Mouse (Mus musculus) midbrain, embryonic 13.5 days (tissue): ENCODE results near the gene Vmn2r11. TPM values are rescaled to one million over a fixed set of nuclear protein-coding genes. Genes with fewer than 3 reads are reported as not detected.
"Not testable (repeated sequence)": the region's sequence is repeated elsewhere in the genome, so short reads cannot be mapped to it uniquely, and the experiment has no call there.

ENCODE experiments used
- ATAC-seq: fragments of 200-750 bp; cut with Nextera tagmentation; 2 replicates; pipeline ENCODE4 v1.8.0; 2017; ENCODE audit warnings: mild to moderate bottlenecking, moderate TSS enrichment, moderate library complexity
- H3K27ac ChIP-seq: fragments of 300-500 bp; sonication (generic); 2 replicates; pipeline ENCODE4 v1.5.1; 2015; ENCODE audit warnings: inconsistent platforms, mild to moderate bottlenecking, moderate library complexity
- H3K27me3 ChIP-seq: fragments of 300-500 bp; sonication (generic); 2 replicates; pipeline ENCODE4 v1.6.1; 2015; ENCODE audit warnings: mild to moderate bottlenecking, inconsistent platforms
- H3K36me3 ChIP-seq: fragments of 300-500 bp; sonication (generic); 2 replicates; pipeline ENCODE4 v1.6.1; 2015; ENCODE audit warnings: mild to moderate bottlenecking, inconsistent platforms
- H3K4me1 ChIP-seq: fragments of 300-500 bp; sonication (generic); replicated peaks from 2 replicates; pipeline ENCODE4 v1.6.1; 2015; ENCODE audit warnings: inconsistent platforms
- H3K4me2 ChIP-seq: fragments of 300-500 bp; sonication (generic); replicated peaks from 2 replicates; pipeline ENCODE4 v1.6.1; 2015; ENCODE audit warnings: moderate library complexity, mild to moderate bottlenecking, inconsistent platforms
- H3K4me3 ChIP-seq: fragments of 300-500 bp; sonication (generic); replicated peaks from 2 replicates; pipeline ENCODE4 v1.5.1; 2015; ENCODE audit warnings: mild to moderate bottlenecking, inconsistent platforms
- H3K9ac ChIP-seq: fragments of 300-500 bp; sonication (generic); replicated peaks from 2 replicates; pipeline ENCODE4 v1.6.1; 2015; ENCODE audit warnings: mild to moderate bottlenecking, inconsistent platforms
- H3K9me3 ChIP-seq: fragments of 300-500 bp; sonication (generic); 2 replicates; pipeline ENCODE4 v1.6.1; 2016; ENCODE audit warnings: mild to moderate bottlenecking, inconsistent platforms
- WGBS: fragments of 180-500 bp; shearing (Covaris S2); methylation state at CpG from one replicate; pipeline ENCODE4 v1.1.7; 2015; 5-methylcytosine and 5-hydroxymethylcytosine counted together
- polyA plus RNA-seq: library from polyadenylated mRNA; unstranded; fragments of >200 nt; fragmentation: Nextera tagmentation; extraction: Ambion mirVana; gene quantifications from 2 replicates; pipeline ENCODE4 v1.2.1, GENCODE M21; 2015

Gene Vmn2r11
- polyA plus RNA-seq: not detected in 2 replicates

GRCm38 (mm10) chr5:109059469-109059868, at the start of gene Vmn2r11:
Vmn2r11 (minus strand) TSS chr5:109059569.
- H3K4me1 ChIP-seq, ATAC-seq, H3K27ac ChIP-seq, H3K9ac ChIP-seq, H3K36me3 ChIP-seq, H3K4me2 ChIP-seq, H3K27me3 ChIP-seq, H3K4me3 ChIP-seq: not testable (repeated sequence)
- H3K9me3 ChIP-seq: peaks cover 20% of the 10 kb centered on the region
- 86% methylated on average over 3 of the region's 3 CpGs for whole genome bisulfite sequencing

- 82% methylated on average over 5 of the region's 5 CpGs for WGBS
- H3K9me3 ChIP-seq, H3K4me1 ChIP-seq, H3K36me3 ChIP-seq, H3K27me3 ChIP-seq, H3K4me3 ChIP-seq, H3K4me2 ChIP-seq, ATAC-seq, H3K27ac ChIP-seq, H3K9ac ChIP-seq: not testable (repeated sequence)
Measured at GRCm38 (mm10) chr5:109097850-109098249, 38.5 kb upstream of the Vmn2r11 start, which contains the start of gene Vmn2r12. Vmn2r12 (minus strand) TSS chr5:109097950.

GRCm38 (mm10) chr5:109096482-109096881, 37.1 kb upstream of the Vmn2r11 start:
- not testable (repeated sequence) for H3K4me2 ChIP-seq, H3K36me3 ChIP-seq, H3K27ac ChIP-seq, H3K9ac ChIP-seq, H3K9me3 ChIP-seq, H3K4me3 ChIP-seq, H3K27me3 ChIP-seq, ATAC-seq, H3K4me1 ChIP-seq
- WGBS: 80% methylated on average over 3 of the region's 3 CpGs

GRCm38 (mm10) chr5:109072016-109072415, 12.6 kb upstream of the Vmn2r11 start:
- WGBS: 49% methylated on average over 4 of the region's 4 CpGs

GRCm38 (mm10) chr5:109055286-109055685, 4.1 kb downstream of the Vmn2r11 start:
- H3K9ac ChIP-seq: no peak overlapping the region
- no peak for ATAC-seq

More at GRCm38 (mm10) chr5:109072016-109072415, 12.6 kb upstream of the Vmn2r11 start:
- not testable (repeated sequence) for H3K4me2 ChIP-seq, H3K9ac ChIP-seq, H3K36me3 ChIP-seq, H3K9me3 ChIP-seq, H3K4me3 ChIP-seq, H3K4me1 ChIP-seq, H3K27ac ChIP-seq, H3K27me3 ChIP-seq, ATAC-seq

GRCm38 (mm10) chr5:109032591-109032990, 26.8 kb downstream of the Vmn2r11 start:
- Histone ChIP-seq H3K27ac (no peak overlapping the region), H3K4me1 (no peaks in the 10 kb centered on the region), H3K27me3 (no peaks in the 10 kb centered on the region), H3K9me3 (peaks cover 6% of the 10 kb centered on the region), H3K4me2 (no peak overlapping the region), H3K36me3 (no peaks in the 10 kb centered on the region), H3K4me3 (no peak overlapping the region), H3K9ac (no peak overlapping the region)
- no peak for ATAC-seq

More at GRCm38 (mm10) chr5:109055286-109055685, 4.1 kb downstream of the Vmn2r11 start:
- 83% methylated on average over 1 of the region's 1 CpGs for WGBS
- H3K4me3 ChIP-seq: no peak overlapping the region
- H3K36me3 ChIP-seq: no peaks in the 10 kb centered on the region
- no peaks in the 10 kb centered on the region for H3K27me3 ChIP-seq
- H3K27ac ChIP-seq: no peak overlapping the region
- no peaks in the 10 kb centered on the region for H3K4me1 ChIP-seq
- peaks cover 11% of the 10 kb centered on the region for H3K9me3 ChIP-seq
- H3K4me2 ChIP-seq: no peak overlapping the region

- not testable (repeated sequence) for H3K4me3 ChIP-seq, H3K9ac ChIP-seq, ATAC-seq, H3K4me2 ChIP-seq, H3K27ac ChIP-seq, H3K4me1 ChIP-seq, H3K9me3 ChIP-seq, H3K36me3 ChIP-seq, H3K27me3 ChIP-seq
Measured at GRCm38 (mm10) chr5:109006427-109006826, 52.9 kb downstream of the Vmn2r11 start, which contains the start of gene Vmn2r10. Vmn2r10 (minus strand) TSS chr5:109006527.

Other genes starting within 250 kb of the Vmn2r11 start
- not detected in 2 replicates for gene Vmn2r9, start 207.0 kb downstream of the Vmn2r11 start, polyA plus RNA-seq
- not detected in 2 replicates for gene Vmn2r10, start 53.0 kb downstream of the Vmn2r11 start, polyA plus RNA-seq
- gene Vmn2r12, start 38.4 kb upstream of the Vmn2r11 start, polyA plus RNA-seq: not detected in 2 replicates
- not detected in 2 replicates for gene Vmn2r13, start 132.6 kb upstream of the Vmn2r11 start, polyA plus RNA-seq
- gene Vmn2r14, start 165.1 kb upstream of the Vmn2r11 start, polyA plus RNA-seq: not detected in 2 replicates
- gene Vmn2r15, start 238.1 kb upstream of the Vmn2r11 start, polyA plus RNA-seq: not detected in 2 replicates